Mouse (Mus musculus): ENCODE results near the gene Tnr. TPM values are rescaled to one million over a fixed set of nuclear protein-coding genes. Genes with fewer than 3 reads are reported as not detected.

Gene Tnr
- total and polyA plus RNA-seq, 2 experiments from 2014 or later = 5.8 to 50.9 TPM

- Histone ChIP-seq H3K36me3 (ENCODE audit: insufficient read depth, low read length) (no peaks in the 10 kb centered on the region), H3K4me3 (ENCODE audit: low read depth, low read length) (no peak overlapping the region), H3K4me1 (ENCODE audit: insufficient read depth, low read length) (no peaks in the 10 kb centered on the region), H3K27me3 (ENCODE audit: insufficient read depth, low read length) (no peaks in the 10 kb centered on the region), H3K27ac (ENCODE audit: low read depth, low read length) (peak overlapping the region; percentile 34), H3K4me2 (ENCODE audit: low read depth, low read length, poor library complexity, severe bottlenecking) (no peak overlapping the region), H3K9ac (replicated peaks; ENCODE audit: low read length, poor library complexity, severe bottlenecking) (no peak overlapping the region), H3K9me3 (ENCODE audit: low read length) (no peaks in the 10 kb centered on the region)
- DNase-seq (ENCODE audit: low spot score) (peak; percentile 67), ATAC-seq (ENCODE audit: low FRiP score) (peak; percentile 70)
- 20% methylated on average over 8 of the region's 8 CpGs for WGBS
- no peak for TF ChIP-seq CTCF (IDR thresholded peaks at IDR 0.05)
Measured at GRCm38 (mm10) chr1:159570270-159570669, 46.7 kb downstream of the Tnr start.

- peak overlapping the region; percentile 34 for H3K27ac ChIP-seq (ENCODE audit: low read depth, low read length)
- no peaks in the 10 kb centered on the region for H3K9me3 ChIP-seq (ENCODE audit: low read length)
- no peaks in the 10 kb centered on the region for H3K27me3 ChIP-seq (ENCODE audit: insufficient read depth, low read length)
Measured at GRCm38 (mm10) chr1:159570831-159571230, 47.3 kb downstream of the Tnr start.

GRCm38 (mm10) chr1:159571951-159572350 lies 48.4 kb downstream of the Tnr start:
- TF ChIP-seq CTCF (IDR thresholded peaks at IDR 0.05) = no peak
- Histone ChIP-seq H3K9ac (replicated peaks; ENCODE audit: low read length, poor library complexity, severe bottlenecking) (no peak overlapping the region), H3K4me1 (ENCODE audit: insufficient read depth, low read length) (no peaks in the 10 kb centered on the region), H3K27ac (ENCODE audit: low read depth, low read length) (no peak overlapping the region), H3K4me3 (ENCODE audit: low read depth, low read length) (no peak overlapping the region), H3K27me3 (ENCODE audit: insufficient read depth, low read length) (no peaks in the 10 kb centered on the region), H3K9me3 (ENCODE audit: low read length) (no peaks in the 10 kb centered on the region), H3K4me2 (ENCODE audit: low read depth, low read length, poor library complexity, severe bottlenecking) (no peak overlapping the region), H3K36me3 (ENCODE audit: insufficient read depth, low read length) (no peaks in the 10 kb centered on the region)
- DNase-seq (ENCODE audit: low spot score) = no peak
- 95% methylated on average over 3 of the region's 3 CpGs for WGBS
- no peak for ATAC-seq (ENCODE audit: low FRiP score)

More at GRCm38 (mm10) chr1:159570831-159571230, 47.3 kb downstream of the Tnr start:
- Histone ChIP-seq H3K4me1 (ENCODE audit: insufficient read depth, low read length) (no peaks in the 10 kb centered on the region), H3K4me3 (ENCODE audit: low read depth, low read length) (no peak overlapping the region), H3K4me2 (ENCODE audit: low read depth, low read length, poor library complexity, severe bottlenecking) (no peak overlapping the region), H3K9ac (replicated peaks; ENCODE audit: low read length, poor library complexity, severe bottlenecking) (no peak overlapping the region), H3K36me3 (ENCODE audit: insufficient read depth, low read length) (no peaks in the 10 kb centered on the region)
- DNase-seq (ENCODE audit: low spot score) (no peak), ATAC-seq (ENCODE audit: low FRiP score) (no peak)
- TF ChIP-seq CTCF (IDR thresholded peaks at IDR 0.05) = no peak
- WGBS = 64% methylated on average over 2 of the region's 2 CpGs

- Histone ChIP-seq H3K27me3 (ENCODE audit: insufficient read depth, low read length) (no peaks in the 10 kb centered on the region), H3K4me2 (ENCODE audit: low read depth, low read length, poor library complexity, severe bottlenecking) (no peak overlapping the region), H3K36me3 (ENCODE audit: insufficient read depth, low read length) (no peaks in the 10 kb centered on the region), H3K4me1 (ENCODE audit: insufficient read depth, low read length) (no peaks in the 10 kb centered on the region), H3K9me3 (ENCODE audit: low read length) (no peaks in the 10 kb centered on the region), H3K9ac (replicated peaks; ENCODE audit: low read length, poor library complexity, severe bottlenecking) (no peak overlapping the region), H3K27ac (ENCODE audit: low read depth, low read length) (no peak overlapping the region), H3K4me3 (ENCODE audit: low read depth, low read length) (no peak overlapping the region)
- 88% methylated on average over 2 of the region's 2 CpGs for whole genome bisulfite sequencing
- TF ChIP-seq CTCF (IDR thresholded peaks at IDR 0.05) = no peak
- ATAC-seq (ENCODE audit: low FRiP score) = no peak
- no peak for DNase-seq (ENCODE audit: low spot score)
Measured at GRCm38 (mm10) chr1:159573116-159573515, 49.5 kb downstream of the Tnr start.

- ATAC-seq (ENCODE audit: low FRiP score) (no peak), DNase-seq (ENCODE audit: low spot score) (no peak)
- Histone ChIP-seq H3K4me2 (ENCODE audit: low read depth, low read length, poor library complexity, severe bottlenecking) (no peak overlapping the region), H3K4me3 (ENCODE audit: low read depth, low read length) (no peak overlapping the region), H3K27me3 (ENCODE audit: insufficient read depth, low read length) (no peaks in the 10 kb centered on the region), H3K36me3 (ENCODE audit: insufficient read depth, low read length) (no peaks in the 10 kb centered on the region), H3K27ac (ENCODE audit: low read depth, low read length) (no peak overlapping the region), H3K9me3 (ENCODE audit: low read length) (no peaks in the 10 kb centered on the region), H3K9ac (replicated peaks; ENCODE audit: low read length, poor library complexity, severe bottlenecking) (no peak overlapping the region), H3K4me1 (ENCODE audit: insufficient read depth, low read length) (no peaks in the 10 kb centered on the region; the same call in 1 of the 2 replicates)
- no peak for TF ChIP-seq CTCF (IDR thresholded peaks at IDR 0.05)
- WGBS = 85% methylated on average over 5 of the region's 5 CpGs
Measured at GRCm38 (mm10) chr1:159574661-159575060, 51.1 kb downstream of the Tnr start.

GRCm38 (mm10) chr1:159576246-159576645 lies 52.7 kb downstream of the Tnr start:
- Histone ChIP-seq H3K27ac (ENCODE audit: low read depth, low read length) (no peak overlapping the region), H3K4me3 (ENCODE audit: low read depth, low read length) (no peak overlapping the region), H3K27me3 (ENCODE audit: insufficient read depth, low read length) (no peaks in the 10 kb centered on the region), H3K4me1 (ENCODE audit: insufficient read depth, low read length) (no peaks in the 10 kb centered on the region; the same call in 1 of the 2 replicates), H3K9me3 (ENCODE audit: low read length) (no peaks in the 10 kb centered on the region), H3K4me2 (ENCODE audit: low read depth, low read length, poor library complexity, severe bottlenecking) (no peak overlapping the region), H3K36me3 (ENCODE audit: insufficient read depth, low read length) (no peaks in the 10 kb centered on the region), H3K9ac (replicated peaks; ENCODE audit: low read length, poor library complexity, severe bottlenecking) (no peak overlapping the region)
- 58% methylated on average over 2 of the region's 2 CpGs for WGBS
- no peak for DNase-seq (ENCODE audit: low spot score)
- TF ChIP-seq CTCF (IDR thresholded peaks at IDR 0.05) = no peak
- ATAC-seq (ENCODE audit: low FRiP score) = no peak
